Mouse (Mus musculus): ENCODE measurements around the gene Clpsl2. TPM values are rescaled to one million over a fixed set of nuclear protein-coding genes. Genes with fewer than 3 reads are reported as not detected.

Gene Clpsl2
- polyA plus RNA-seq, 1 experiment from 2014 or later = not detected

DNA sequence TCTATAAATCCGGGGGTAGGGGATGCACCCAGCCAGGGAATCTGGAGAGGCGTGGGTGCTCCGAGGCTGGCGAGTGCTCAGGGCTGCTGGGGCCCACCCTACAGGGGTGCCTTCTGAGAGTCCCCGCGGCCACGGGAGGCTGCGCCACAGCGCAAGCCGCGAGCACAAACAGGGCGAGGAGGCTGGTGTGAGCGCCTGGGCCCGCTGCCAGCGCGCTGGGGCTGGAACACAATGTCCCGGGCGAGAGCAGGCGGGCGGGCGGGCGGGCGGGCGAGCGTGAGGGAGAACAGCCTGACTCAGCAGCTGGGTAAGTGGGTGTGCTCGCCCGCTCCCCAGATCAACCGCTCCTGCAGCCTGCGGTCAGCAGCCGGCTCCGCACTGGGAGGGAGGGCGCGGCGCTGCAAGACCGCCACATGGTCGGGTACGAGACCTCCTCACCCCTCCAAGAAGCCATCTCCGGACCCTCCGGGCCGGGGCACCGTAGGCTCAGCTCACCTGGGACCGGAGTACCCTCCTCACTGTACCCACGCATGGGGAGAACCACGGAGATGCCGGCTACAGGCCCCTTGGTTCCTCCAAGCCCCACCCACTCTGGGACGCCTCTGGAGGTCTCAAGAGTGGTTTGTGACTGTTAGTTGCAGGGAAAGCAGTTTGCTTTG is 31.1 kb upstream of the Clpsl2 start:
- Histone ChIP-seq H3K4me2 (ENCODE audit: low read depth, low read length) (peak overlapping the region; percentile 95), H3K4me3 (ENCODE audit: low read depth, low read length) (peak overlapping the region; percentile 46), H3K36me3 (ENCODE audit: control insufficient read depth, insufficient read depth, low read length) (no peaks in the 10 kb centered on the region), H3K9ac (replicated peaks; ENCODE audit: low read depth, low read length) (peak overlapping the region; percentile 63), H3K4me1 (ENCODE audit: control insufficient read depth, insufficient read depth, low read length) (0 out of 2 replicates have a peak, but pooled peaks cover 7% of the 10 kb centered on the region), H3K9me3 (ENCODE audit: control insufficient read depth, low read length) (no peaks in the 10 kb centered on the region), H3K27me3 (ENCODE audit: control insufficient read depth, insufficient read depth, low read length) (no peaks in the 10 kb centered on the region), H3K27ac (ENCODE audit: low read depth, low read length) (peak overlapping the region; percentile 44)
- under 1% methylated on average over 42 of the region's 46 CpGs for WGBS
- ATAC-seq (ENCODE audit: low read depth) = peak; percentile 70

DNA sequence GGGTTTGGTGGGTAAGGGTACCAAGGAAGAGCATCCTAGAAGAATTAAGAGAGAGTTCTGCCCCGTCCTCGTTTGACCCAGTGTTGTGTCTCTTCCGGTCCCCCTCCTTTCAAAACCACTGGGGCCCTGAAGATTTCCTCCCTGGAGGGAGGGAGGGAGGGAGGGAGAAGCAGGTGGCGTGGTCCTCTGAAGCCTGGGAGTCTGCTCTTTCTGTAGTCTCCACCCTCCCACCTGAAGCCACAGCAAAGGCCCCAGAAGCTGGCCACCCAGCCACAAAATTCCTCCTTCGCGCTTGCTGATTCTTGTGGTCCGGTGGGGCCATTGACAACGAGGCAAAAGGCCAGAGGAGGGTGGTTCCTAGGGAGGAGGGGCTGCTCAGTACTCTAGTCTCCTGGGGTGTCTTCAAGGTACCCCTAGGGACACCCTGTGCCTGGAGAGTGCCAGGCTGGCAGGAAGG is 30.6 kb upstream of the Clpsl2 start:
- Histone ChIP-seq H3K9ac (replicated peaks; ENCODE audit: low read depth, low read length) (0 out of 2 replicates have a peak overlapping the region, but pooled peaks have one; percentile 63), H3K4me1 (ENCODE audit: control insufficient read depth, insufficient read depth, low read length) (0 out of 2 replicates have a peak, but pooled peaks cover 7% of the 10 kb centered on the region), H3K9me3 (ENCODE audit: control insufficient read depth, low read length) (no peaks in the 10 kb centered on the region), H3K4me3 (ENCODE audit: low read depth, low read length) (peak overlapping the region; percentile 46; the same call in 1 of the 2 replicates), H3K27me3 (ENCODE audit: control insufficient read depth, insufficient read depth, low read length) (no peaks in the 10 kb centered on the region), H3K36me3 (ENCODE audit: control insufficient read depth, insufficient read depth, low read length) (no peaks in the 10 kb centered on the region), H3K4me2 (ENCODE audit: low read depth, low read length) (peak overlapping the region; percentile 95), H3K27ac (ENCODE audit: low read depth, low read length) (no peak overlapping the region)
- no peak for ATAC-seq (ENCODE audit: low read depth)
- 21% methylated on average over 8 of the region's 8 CpGs for WGBS

DNA sequence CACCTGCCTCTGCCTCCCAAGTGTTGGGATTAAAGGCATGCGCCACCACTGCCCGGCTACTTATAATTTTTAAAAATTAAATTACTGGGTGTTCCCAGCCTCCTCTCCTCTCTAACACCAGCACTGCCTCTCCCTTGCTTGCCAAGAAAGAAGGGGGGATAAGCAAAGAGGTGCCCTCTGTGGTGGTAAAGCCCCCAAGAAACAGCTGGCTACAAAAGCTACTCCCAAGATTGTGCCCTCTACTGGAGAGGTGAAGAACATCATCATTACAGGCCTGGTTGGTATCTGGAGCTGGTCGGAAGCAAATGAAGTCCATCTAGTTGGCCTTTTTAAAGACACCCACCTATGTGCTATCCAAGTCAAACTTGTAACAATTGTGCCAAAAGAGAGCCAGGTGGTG is 29.4 kb upstream of the Clpsl2 start:
- Histone ChIP-seq H3K27ac (ENCODE audit: low read depth, low read length) (no peak overlapping the region), H3K36me3 (ENCODE audit: control insufficient read depth, insufficient read depth, low read length) (no peaks in the 10 kb centered on the region), H3K9me3 (ENCODE audit: control insufficient read depth, low read length) (no peaks in the 10 kb centered on the region), H3K4me3 (ENCODE audit: low read depth, low read length) (no peak overlapping the region), H3K4me2 (ENCODE audit: low read depth, low read length) (no peak overlapping the region), H3K4me1 (ENCODE audit: control insufficient read depth, insufficient read depth, low read length) (0 out of 2 replicates have a peak, but pooled peaks cover 7% of the 10 kb centered on the region), H3K27me3 (ENCODE audit: control insufficient read depth, insufficient read depth, low read length) (no peaks in the 10 kb centered on the region), H3K9ac (replicated peaks; ENCODE audit: low read depth, low read length) (no peak overlapping the region)
- WGBS = 95% methylated on average over 3 of the region's 3 CpGs
- ATAC-seq (ENCODE audit: low read depth) = no peak

DNA sequence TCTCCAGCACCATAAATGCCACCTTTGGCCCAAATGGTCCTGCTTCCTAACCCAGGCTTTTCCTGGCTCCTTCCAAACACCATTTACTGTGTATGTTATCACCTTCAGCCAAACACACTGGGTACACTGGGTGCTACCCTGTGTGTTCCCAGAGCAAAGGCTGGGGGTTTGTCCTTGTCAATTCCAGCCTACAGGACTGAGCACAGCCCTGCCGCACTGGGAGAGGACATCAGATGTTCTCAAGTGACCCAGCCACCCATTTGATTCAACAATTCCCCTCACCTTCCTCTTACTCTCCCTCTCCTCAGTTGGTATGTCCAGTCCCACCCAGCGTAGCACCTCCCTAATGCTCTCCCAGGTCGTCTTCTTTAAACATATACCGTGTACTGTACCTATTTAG is 28.6 kb upstream of the Clpsl2 start:
- no peaks in the 10 kb centered on the region for H3K9me3 ChIP-seq (ENCODE audit: control insufficient read depth, low read length)
- no peaks in the 10 kb centered on the region for H3K27me3 ChIP-seq (ENCODE audit: control insufficient read depth, insufficient read depth, low read length)
- H3K4me3 ChIP-seq (ENCODE audit: low read depth, low read length) = no peak overlapping the region
- H3K4me2 ChIP-seq (ENCODE audit: low read depth, low read length) = no peak overlapping the region
- 84% methylated on average over 4 of the region's 4 CpGs for WGBS
- no peak for ATAC-seq (ENCODE audit: low read depth)
- H3K36me3 ChIP-seq (ENCODE audit: control insufficient read depth, insufficient read depth, low read length) = no peaks in the 10 kb centered on the region
- H3K27ac ChIP-seq (ENCODE audit: low read depth, low read length) = no peak overlapping the region
- H3K9ac ChIP-seq (replicated peaks; ENCODE audit: low read depth, low read length) = no peak overlapping the region
- H3K4me1 ChIP-seq (ENCODE audit: control insufficient read depth, insufficient read depth, low read length) = 0 out of 2 replicates have a peak, but pooled peaks cover 7% of the 10 kb centered on the region

DNA sequence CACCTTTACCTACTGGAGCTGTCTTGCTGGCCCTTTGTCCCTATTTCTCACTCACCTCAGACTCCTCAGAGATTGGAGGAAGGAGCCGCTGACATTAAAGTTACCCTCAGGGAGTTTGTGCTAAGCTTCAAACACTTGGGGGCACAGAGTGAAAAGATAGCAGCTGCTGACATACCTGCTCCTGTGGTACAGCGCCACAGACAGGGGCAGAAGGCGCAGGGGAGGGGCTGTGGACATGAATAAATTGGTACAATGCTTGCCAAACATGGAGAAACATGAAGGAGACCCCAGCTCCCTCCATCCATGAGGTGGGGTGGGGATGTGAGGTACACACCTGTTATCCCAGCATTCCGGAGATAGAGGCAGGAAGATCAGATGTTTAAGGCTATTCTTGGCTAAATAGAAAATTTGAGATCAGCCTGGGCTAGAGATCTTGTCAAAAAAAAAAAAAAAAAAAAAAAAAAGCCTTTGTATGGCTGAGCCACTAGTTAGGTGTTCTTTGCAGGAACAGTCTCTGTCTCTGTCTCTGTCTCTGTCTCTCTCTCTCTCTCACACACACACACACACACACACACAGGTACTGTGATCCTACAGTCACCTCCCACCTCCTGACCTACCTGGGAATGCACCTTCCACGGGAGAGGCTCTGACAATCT is 28.0 kb upstream of the Clpsl2 start:
- H3K4me1 ChIP-seq (ENCODE audit: control insufficient read depth, insufficient read depth, low read length) = 0 out of 2 replicates have a peak, but pooled peaks cover 7% of the 10 kb centered on the region
- H3K4me2 ChIP-seq (ENCODE audit: low read depth, low read length) = no peak overlapping the region
- no peaks in the 10 kb centered on the region for H3K27me3 ChIP-seq (ENCODE audit: control insufficient read depth, insufficient read depth, low read length)
- H3K9ac ChIP-seq (replicated peaks; ENCODE audit: low read depth, low read length) = no peak overlapping the region
- H3K9me3 ChIP-seq (ENCODE audit: control insufficient read depth, low read length) = no peaks in the 10 kb centered on the region
- ATAC-seq (ENCODE audit: low read depth) = no peak
- H3K4me3 ChIP-seq (ENCODE audit: low read depth, low read length) = no peak overlapping the region
- H3K36me3 ChIP-seq (ENCODE audit: control insufficient read depth, insufficient read depth, low read length) = no peaks in the 10 kb centered on the region
- WGBS = 59% methylated on average over 5 of the region's 5 CpGs
- H3K27ac ChIP-seq (ENCODE audit: low read depth, low read length) = no peak overlapping the region

DNA sequence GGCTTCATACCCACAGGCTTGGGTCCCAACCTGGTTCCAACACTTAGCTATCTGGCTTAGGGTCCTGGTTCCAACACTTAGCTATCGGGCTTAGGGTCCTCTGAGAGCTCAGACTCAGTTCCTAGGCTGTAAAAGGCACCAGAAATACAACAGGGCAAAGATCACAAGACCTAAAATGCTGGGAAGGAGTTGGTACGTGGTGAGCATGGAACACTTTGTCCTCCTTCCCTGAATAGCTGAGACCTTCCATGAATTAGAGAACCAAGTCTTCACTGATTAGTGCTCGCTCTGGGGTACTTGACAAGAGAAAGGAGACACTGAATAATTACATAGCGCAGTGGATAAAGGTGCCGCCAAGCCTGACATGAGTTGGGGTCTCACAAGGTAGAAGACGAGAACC is 27.3 kb upstream of the Clpsl2 start:
- Histone ChIP-seq H3K27me3 (ENCODE audit: control insufficient read depth, insufficient read depth, low read length) (no peaks in the 10 kb centered on the region), H3K4me2 (ENCODE audit: low read depth, low read length) (peak overlapping the region; percentile 79), H3K9ac (replicated peaks; ENCODE audit: low read depth, low read length) (no peak overlapping the region), H3K4me3 (ENCODE audit: low read depth, low read length) (no peak overlapping the region; the same call in 1 of the 2 replicates), H3K4me1 (ENCODE audit: control insufficient read depth, insufficient read depth, low read length) (0 out of 2 replicates have a peak, but pooled peaks cover 7% of the 10 kb centered on the region), H3K9me3 (ENCODE audit: control insufficient read depth, low read length) (no peaks in the 10 kb centered on the region), H3K27ac (ENCODE audit: low read depth, low read length) (no peak overlapping the region), H3K36me3 (ENCODE audit: control insufficient read depth, insufficient read depth, low read length) (no peaks in the 10 kb centered on the region)
- no peak for ATAC-seq (ENCODE audit: low read depth)
- WGBS = 25% methylated on average over 6 of the region's 6 CpGs

DNA sequence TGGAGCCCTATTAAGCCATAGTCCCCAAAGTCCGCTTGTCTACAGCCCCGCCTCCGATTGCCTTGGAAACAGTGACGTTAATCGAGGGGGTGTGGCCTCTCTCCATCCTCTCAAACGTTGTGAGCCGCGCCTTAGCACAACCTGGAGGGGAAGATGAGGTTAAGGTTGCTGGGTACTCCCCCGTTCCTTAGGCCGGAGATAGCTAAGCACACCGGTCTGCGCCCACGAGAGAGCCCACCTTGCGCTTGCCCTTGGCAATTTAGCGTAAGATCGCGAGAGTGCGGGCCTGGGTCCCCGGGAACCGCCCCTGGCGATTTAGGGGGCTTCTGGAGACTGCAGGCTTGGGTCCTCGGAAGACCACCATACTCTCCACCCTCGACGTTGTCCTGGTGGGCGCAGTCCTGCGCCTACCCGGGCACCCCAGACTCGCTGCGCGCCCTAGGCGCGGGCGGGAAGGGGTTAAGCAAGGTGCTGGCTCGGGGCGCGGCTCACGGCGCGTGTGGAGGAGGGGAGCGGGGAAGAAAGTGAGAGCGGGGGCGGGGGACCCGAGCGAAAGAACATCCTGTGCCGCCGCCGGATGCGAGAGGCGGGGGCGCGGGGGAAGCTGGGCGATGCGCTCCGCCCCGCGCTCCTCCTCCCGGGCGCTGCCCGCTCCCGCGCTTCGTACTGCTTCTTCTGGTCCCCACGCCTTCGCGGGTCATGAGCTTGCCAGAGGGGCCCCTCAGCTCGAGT is 26.4 kb upstream of the Clpsl2 start:
- H3K36me3 ChIP-seq (ENCODE audit: control insufficient read depth, insufficient read depth, low read length) = no peaks in the 10 kb centered on the region
- no peaks in the 10 kb centered on the region for H3K9me3 ChIP-seq (ENCODE audit: control insufficient read depth, low read length)
- H3K4me2 ChIP-seq (ENCODE audit: low read depth, low read length) = peak overlapping the region; percentile 79
- 0 out of 2 replicates have a peak, but pooled peaks cover 2% of the 10 kb centered on the region for H3K4me1 ChIP-seq (ENCODE audit: control insufficient read depth, insufficient read depth, low read length)
- no peaks in the 10 kb centered on the region for H3K27me3 ChIP-seq (ENCODE audit: control insufficient read depth, insufficient read depth, low read length)
- peak overlapping the region; percentile 87 for H3K27ac ChIP-seq (ENCODE audit: low read depth, low read length)
- peak overlapping the region; percentile 84 for H3K9ac ChIP-seq (replicated peaks; ENCODE audit: low read depth, low read length)
- peak; percentile 83 for ATAC-seq (ENCODE audit: low read depth)
- peak overlapping the region; percentile 55 for H3K4me3 ChIP-seq (ENCODE audit: low read depth, low read length)
- under 1% methylated on average over 55 of the region's 66 CpGs for WGBS

DNA sequence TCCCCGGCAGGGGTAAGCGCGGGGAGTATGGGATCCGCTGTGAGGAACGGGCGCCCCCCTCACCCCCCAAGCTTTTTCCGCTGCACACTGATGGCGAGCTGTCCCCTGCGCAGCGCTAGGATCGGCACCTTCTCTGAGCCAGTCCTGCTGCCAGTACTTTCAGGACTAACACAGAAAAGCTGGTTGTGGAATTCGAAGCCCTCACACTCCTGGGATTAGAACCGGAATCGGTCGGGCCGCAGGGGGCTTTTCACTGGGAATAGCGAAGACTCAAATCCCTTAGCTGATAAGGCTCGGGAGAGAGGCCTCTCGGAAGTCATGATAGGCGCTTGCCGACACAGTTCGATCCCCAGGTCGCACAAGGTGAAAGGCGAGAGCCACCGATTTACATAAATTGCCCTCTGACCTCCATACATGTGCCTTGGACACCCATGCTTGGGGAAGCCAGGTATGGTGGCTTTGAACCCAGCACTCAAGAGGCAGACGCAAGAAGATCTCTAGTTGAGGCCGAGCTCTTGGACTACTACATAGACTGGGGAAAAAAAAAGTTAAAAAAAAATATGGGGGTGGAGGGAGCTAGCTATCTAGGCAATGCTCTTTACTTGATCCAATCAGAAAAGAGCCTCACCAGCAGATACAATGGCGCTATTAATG is 25.7 kb upstream of the Clpsl2 start:
- H3K27ac ChIP-seq (ENCODE audit: low read depth, low read length) = peak overlapping the region; percentile 87
- no peaks in the 10 kb centered on the region for H3K27me3 ChIP-seq (ENCODE audit: control insufficient read depth, insufficient read depth, low read length)
- ATAC-seq (ENCODE audit: low read depth) = peak; percentile 41; the same call in 1 of the 2 replicates
- no peaks in the 10 kb centered on the region for H3K9me3 ChIP-seq (ENCODE audit: control insufficient read depth, low read length)
- peak overlapping the region; percentile 55 for H3K4me3 ChIP-seq (ENCODE audit: low read depth, low read length)
- H3K9ac ChIP-seq (replicated peaks; ENCODE audit: low read depth, low read length) = peak overlapping the region; percentile 84
- WGBS = 6% methylated on average over 28 of the region's 28 CpGs
- H3K4me1 ChIP-seq (ENCODE audit: control insufficient read depth, insufficient read depth, low read length) = no peaks in the 10 kb centered on the region
- peak overlapping the region; percentile 79 for H3K4me2 ChIP-seq (ENCODE audit: low read depth, low read length)
- no peaks in the 10 kb centered on the region for H3K36me3 ChIP-seq (ENCODE audit: control insufficient read depth, insufficient read depth, low read length)

All from neural tube, embryonic 14.5 days (tissue).